8 mouse cellular contexts compared by ENCODE assay signal in genomic region chr11:58640272-58640867, GRCm38 (mm10). TPM values are rescaled to one million over a fixed set of nuclear protein-coding genes. Genes with fewer than 3 reads are reported as not detected.
DNase-seq lines count a peak whose midpoint lies in the region; ATAC-seq and TF ChIP-seq lines count a peak whose summit lies in the region.

Gene Trim58 (plus strand): TSS chr11:58640465.

- H3K4me2 ChIP-seq in heart, embryonic 13.5 days: peak within 1 kb of the TSS; percentile 86
- peak within 1 kb of the TSS; percentile 66 for H3K4me2 ChIP-seq in limb, embryonic 14.5 days (replicated peaks; ENCODE audit: low read depth, low read length, severe bottlenecking)

- 3% methylated on average over 34 of the region's 34 CpGs for WGBS in heart, embryonic 13.5 days
- 6% methylated on average over 33 of the region's 34 CpGs for WGBS in limb, embryonic 14.5 days
- WGBS in olfactory bulb, adult 2 months: 4% methylated on average over 34 of the region's 34 CpGs

- peaks cover 56% of the 10 kb centered on the region for H3K27me3 ChIP-seq in heart, embryonic 13.5 days (replicated peaks)
- H3K27me3 ChIP-seq in limb, embryonic 14.5 days (ENCODE audit: control insufficient read depth, insufficient read depth, low read length): peaks cover 10% of the 10 kb centered on the region; the same call in 1 of the 2 replicates

- no peak for ATAC-seq in heart, embryonic 13.5 days (ENCODE audit: extremely low read depth, insufficient number of reproducible peaks, low FRiP score, low TSS enrichment)
- no peak for ATAC-seq in limb, embryonic 14.5 days (ENCODE audit: low FRiP score, low read depth)

- H3K9me3 ChIP-seq in heart, embryonic 13.5 days: no peaks in the 10 kb centered on the region
- H3K9me3 ChIP-seq in limb, embryonic 14.5 days (ENCODE audit: control insufficient read depth, low read length): no peaks in the 10 kb centered on the region

- H3K27ac ChIP-seq in heart, embryonic 13.5 days (replicated peaks): peak within 1 kb of the TSS; percentile 70
- no peak within 1 kb of the TSS for H3K27ac ChIP-seq in limb, embryonic 14.5 days (replicated peaks; ENCODE audit: low read depth, low read length)
- no peak within 1 kb of the TSS for H3K27ac ChIP-seq in olfactory bulb, adult 2 months (ENCODE audit: insufficient read depth, low read depth, low read length)

- H3K9ac ChIP-seq in heart, embryonic 13.5 days: peak within 1 kb of the TSS; percentile 71
- H3K9ac ChIP-seq in limb, embryonic 14.5 days (ENCODE audit: low read depth, low read length, severe bottlenecking): peak within 1 kb of the TSS; percentile 36; the same call in 1 of the 2 replicates

- TF ChIP-seq CTCF in olfactory bulb, adult 2 months (IDR thresholded peaks at IDR 0.05; ENCODE audit: insufficient read depth, low read depth, low read length): no peak

- DNase-seq in cerebellum, postnatal 10 days: peak; percentile 40 to 44
- no peak for DNase-seq in cerebellum, adult 9-11 months
- DNase-seq in thymus, postnatal 4 days: peak; percentile 19
- no peak for DNase-seq in thymus, postnatal 25 days
- DNase-seq in limb, embryonic 14.5 days (ENCODE audit: low spot score): no peak
- DNase-seq in layer of hippocampus, postnatal 14 days (ENCODE audit: low spot score in 2 of 2): no peak

- H3K4me1 ChIP-seq in heart, embryonic 13.5 days: peaks cover 12% of the 10 kb centered on the region
- peaks cover 8% of the 10 kb centered on the region for H3K4me1 ChIP-seq in limb, embryonic 14.5 days (ENCODE audit: control insufficient read depth, insufficient read depth, low read length)
- H3K4me1 ChIP-seq in olfactory bulb, adult 2 months (ENCODE audit: control insufficient read depth, insufficient read depth, low read length): peaks cover 7% of the 10 kb centered on the region

- H3K36me3 ChIP-seq in heart, embryonic 13.5 days: no peaks in the 10 kb centered on the region
- H3K36me3 ChIP-seq in limb, embryonic 14.5 days (ENCODE audit: control insufficient read depth, insufficient read depth, low read length): no peaks in the 10 kb centered on the region

- no peak for TF ChIP-seq POLR2A in limb, embryonic 14.5 days (IDR thresholded peaks at IDR 0.05; ENCODE audit: borderline replicate concordance, extremely low read depth, insufficient read depth, insufficient read length)
- TF ChIP-seq POLR2A in olfactory bulb, adult 2 months (IDR thresholded peaks at IDR 0.05; ENCODE audit: insufficient read depth, low read depth, low read length): no peak

- peak within 1 kb of the TSS; percentile 53 for H3K4me3 ChIP-seq in heart, embryonic 13.5 days
- H3K4me3 ChIP-seq in limb, embryonic 14.5 days (replicated peaks; ENCODE audit: low read length): peak within 1 kb of the TSS; percentile 35
- peak within 1 kb of the TSS; percentile 19 for H3K4me3 ChIP-seq in olfactory bulb, adult 2 months (ENCODE audit: insufficient read depth, low read depth, low read length)

RNA-seq across cellular contexts. Expression of gene Trim58, which starts in this region (rescaled TPM):
- 0.68 and 0.96 TPM in 2 replicates for polyA plus RNA-seq in heart, embryonic 13.5 days (2015; fragmentation: Nextera tagmentation; extraction: Ambion mirVana)
- 0.06 and 0.14 TPM in 2 replicates for polyA plus RNA-seq in limb, embryonic 14.5 days (2012; rRNA removed)
- not detected in 2 replicates for polyA plus RNA-seq in limb, embryonic 14.5 days (2014; fragmentation: Nextera tagmentation; extraction: Ambion mirVana)
- polyA plus RNA-seq in olfactory bulb, adult 2 months (2012; ENCODE audit: insufficient read depth, insufficient read length, low replicate concordance, missing spikeins): not detected in 2 replicates
- not detected for total RNA-seq in layer of hippocampus, postnatal 14 days (2021)

Comparison
In these comparisons a context has a peak if more than half of its experiments do, and no peak if none do; other contexts are left out.
1. DNase-seq: peak in cerebellum, postnatal 10 days (2 of 2) and thymus, postnatal 4 days (single experiment); none in cerebellum, adult 9-11 months (single experiment), thymus, postnatal 25 days (single experiment), limb, embryonic 14.5 days (single experiment) and layer of hippocampus, postnatal 14 days (0 of 2).
2. Peak in every context shown above with its lines, with median percentiles within 50 percentile points of each other: H3K4me3 ChIP-seq.